Mouse (Mus musculus) frontal cortex, postnatal 14 days (tissue): Measurements from ENCODE around the gene Exosc10.

Experiments
- DNase-seq, 2 experiments: peaks; one replicate each; pipeline ENCODE4 v3.0.0; 2022; ENCODE audit warnings: low spot score in 2 of 2

Gene Exosc10

DNA sequence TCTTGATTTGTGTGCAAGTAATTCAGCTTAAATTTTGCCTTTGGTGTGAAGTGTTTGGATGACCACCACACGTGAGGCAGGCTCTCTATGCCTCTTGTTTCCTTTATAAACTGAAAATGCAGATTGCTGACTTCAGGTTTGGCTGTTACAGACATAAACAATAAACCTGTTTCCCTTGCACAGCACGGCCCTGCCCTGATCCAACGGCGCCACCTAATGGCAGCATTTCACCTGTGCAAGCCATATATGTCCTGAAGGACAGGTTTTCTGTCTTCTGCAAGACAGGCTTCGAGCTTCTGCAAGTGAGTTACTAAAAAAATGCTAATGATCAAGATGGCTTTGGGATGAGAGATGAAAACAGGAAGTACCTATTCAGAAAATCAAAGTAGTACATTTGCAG lies 49.5 kb downstream of the Exosc10 start:
- peak; percentile 65 to 66 for DNase-seq

- no peak for DNase-seq
Measured at GRCm38 (mm10) chr4:148609805-148610204, 51.6 kb downstream of the Exosc10 start.

- no peak for DNase-seq
Measured at GRCm38 (mm10) chr4:148610631-148611364, 52.6 kb downstream of the Exosc10 start.

DNA sequence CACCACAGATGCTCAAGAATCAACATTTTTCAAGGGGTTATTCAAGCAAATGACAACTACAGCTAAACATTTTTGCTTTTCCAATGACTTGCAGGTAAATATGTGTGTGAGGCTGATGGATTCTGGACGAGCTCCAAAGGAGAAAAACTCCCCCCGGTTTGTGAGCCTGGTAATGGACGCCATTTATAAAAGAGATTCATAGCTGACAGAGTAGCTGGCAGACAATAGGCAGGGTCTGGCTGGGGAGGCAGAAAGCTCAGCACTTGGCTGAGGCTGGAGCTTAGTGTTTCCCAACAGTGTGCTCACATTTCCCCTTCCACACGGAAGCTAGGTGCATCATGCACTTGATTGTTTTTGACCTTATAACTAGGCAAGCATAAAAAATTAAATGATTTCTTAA lies 54.3 kb downstream of the Exosc10 start:
- no peak for DNase-seq

GRCm38 (mm10) chr4:148613738-148614137 lies 55.5 kb downstream of the Exosc10 start:
- DNase-seq: no peak

- no peak for DNase-seq
Measured at GRCm38 (mm10) chr4:148619805-148620204, 61.6 kb downstream of the Exosc10 start.

- no peak for DNase-seq
Measured at GRCm38 (mm10) chr4:148620718-148621117, 62.5 kb downstream of the Exosc10 start.

GRCm38 (mm10) chr4:148622485-148622884 lies 64.3 kb downstream of the Exosc10 start:
- no peak for DNase-seq

DNA sequence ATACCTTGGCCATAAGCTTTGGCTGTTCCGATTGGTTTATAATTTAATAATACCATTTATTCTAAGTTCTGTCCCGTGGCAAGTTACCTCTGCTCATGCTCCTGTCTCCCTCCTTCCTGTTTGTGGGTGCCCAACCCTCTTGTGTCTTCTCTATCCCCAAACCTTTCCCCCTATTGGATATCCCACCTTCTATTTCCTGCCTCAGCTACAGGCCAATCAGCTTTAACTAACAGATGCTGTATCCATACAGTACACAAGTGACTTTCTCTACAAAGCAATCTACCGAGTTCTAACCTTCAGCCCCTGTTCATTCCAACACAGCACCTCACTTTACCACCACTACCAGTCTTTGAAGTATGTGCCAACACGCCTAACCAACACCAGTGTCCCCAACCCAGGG lies 65.4 kb downstream of the Exosc10 start:
- DNase-seq: no peak

DNA sequence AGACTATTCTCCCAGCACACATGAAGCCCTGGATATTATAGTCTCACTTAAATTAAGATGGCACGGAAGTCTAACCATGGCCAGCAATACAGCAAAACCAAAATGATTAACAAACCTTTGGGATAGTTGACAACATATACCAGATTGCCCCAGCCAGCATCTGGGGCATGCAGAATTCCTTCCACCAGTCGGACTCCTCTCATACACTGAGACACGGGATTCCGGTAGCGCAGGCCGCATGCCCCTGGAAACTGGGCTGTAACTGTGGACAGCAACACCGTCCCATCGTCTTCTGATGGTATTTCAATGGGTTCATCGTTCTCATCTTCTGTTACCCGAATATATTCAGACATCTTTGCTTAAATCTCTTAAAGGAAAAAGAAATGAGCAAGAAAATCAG lies 66.8 kb downstream of the Exosc10 start:
- no peak for DNase-seq

GRCm38 (mm10) chr4:148625756-148626622 lies 67.8 kb downstream of the Exosc10 start:
- DNase-seq: no peak

- DNase-seq: peak; percentile 89 to 92
Measured at GRCm38 (mm10) chr4:148626623-148627185, 68.5 kb downstream of the Exosc10 start, which contains the start of gene Tardbp. Tardbp (minus strand) TSS chr4:148627019.

- DNase-seq: no peak
Measured at GRCm38 (mm10) chr4:148627246-148627645, 69.0 kb downstream of the Exosc10 start.
